Mouse (Mus musculus): Measurements from ENCODE around the gene Slc22a1.

- TF ChIP-seq CTCF (conservative IDR thresholded peaks at IDR 0.05; ENCODE audit: low read length) (no peak), POU5F1 (IDR thresholded peaks at IDR 0.05; ENCODE audit: borderline replicate concordance, low read length) (no peak)
Observed at GRCm38 (mm10) chr17:12668478-12669362, 6.9 kb downstream of the Slc22a1 start.

Measured in E14TG2a.4 (cell line).